Mouse (Mus musculus) midbrain, embryonic 14.5 days (tissue): ENCODE data around the gene Rnf157. TPM values are rescaled to one million over a fixed set of nuclear protein-coding genes. Genes with fewer than 3 reads are reported as not detected.

Source experiments
- ATAC-seq: fragments of 200-750 bp; cut with Nextera tagmentation; 2 replicates; pipeline ENCODE4 v1.8.0; 2017; ENCODE audit warnings: moderate number of reproducible peaks, moderate library complexity; ENCODE audit not compliant: low FRiP score, low TSS enrichment
- DNase-seq: peaks from one replicate; pipeline ENCODE4 v3.0.0-alpha.2; 2015
- H3K27ac ChIP-seq: fragments of 300-500 bp; sonication (generic); replicated peaks from 2 replicates; pipeline ENCODE4 v1.5.1; 2014; ENCODE audit warnings: mild to moderate bottlenecking, low read depth, low read length, moderate library complexity
- H3K27me3 ChIP-seq: fragments of 300-500 bp; sonication (generic); 2 replicates; pipeline ENCODE4 v1.6.1; 2014; ENCODE audit warnings: low read length, control low read depth, mixed read lengths; ENCODE audit not compliant: control insufficient read depth, insufficient read depth
- H3K36me3 ChIP-seq: fragments of 300-500 bp; sonication (generic); 2 replicates; pipeline ENCODE4 v1.6.1; 2014; ENCODE audit warnings: low read length, control low read depth; ENCODE audit not compliant: control insufficient read depth, insufficient read depth
- H3K4me1 ChIP-seq: fragments of 300-500 bp; sonication (generic); 2 replicates; pipeline ENCODE4 v1.6.1; 2014; ENCODE audit warnings: mild to moderate bottlenecking, antibody characterized with exemption, low read length, control low read depth; ENCODE audit not compliant: control insufficient read depth, insufficient read depth
- H3K4me2 ChIP-seq: fragments of 300-500 bp; sonication (generic); 2 replicates; pipeline ENCODE4 v1.6.1; 2014; ENCODE audit warnings: mild to moderate bottlenecking, low read length, moderate library complexity
- H3K4me3 ChIP-seq: fragments of 300-500 bp; sonication (generic); replicated peaks from 2 replicates; pipeline ENCODE4 v1.5.1; 2014; ENCODE audit warnings: low read depth, low read length
- H3K9ac ChIP-seq: fragments of 300-500 bp; sonication (generic); replicated peaks from 2 replicates; pipeline ENCODE4 v1.6.1; 2014; ENCODE audit warnings: mild to moderate bottlenecking, low read length, moderate library complexity
- H3K9me3 ChIP-seq: fragments of 300-500 bp; sonication (generic); 2 replicates; pipeline ENCODE4 v1.6.1; 2016; ENCODE audit warnings: low read length, control low read depth, mixed read lengths; ENCODE audit not compliant: control insufficient read depth
- WGBS: fragments of 180-500 bp; shearing (Covaris S2); extraction: QIAGEN DNeasy Blood & Tissue Kit; methylation state at CpG from one replicate; pipeline ENCODE4 v1.1.7; 2014; 5-methylcytosine and 5-hydroxymethylcytosine counted together
- polyA plus RNA-seq: library from polyadenylated mRNA; unstranded; fragments of >200 nt; fragmentation: Nextera tagmentation; extraction: Ambion mirVana; gene quantifications from 2 replicates; pipeline ENCODE4 v1.2.1, GENCODE M21; 2014

Rnf157 gene
- polyA plus RNA-seq, 1 experiment from 2014 or later: 50.2 TPM

GRCm38 (mm10) chr11:116435992-116436724 is 23.3 kb upstream of the Rnf157 start:
- H3K9ac ChIP-seq: 0 out of 2 replicates have a peak overlapping the region, but pooled peaks have one; percentile 18

GRCm38 (mm10) chr11:116434967-116435752 is 22.3 kb upstream of the Rnf157 start:
- peak overlapping the region; percentile 83 for H3K4me3 ChIP-seq
- H3K4me1 ChIP-seq: peaks cover 21% of the 10 kb centered on the region
- peak overlapping the region; percentile 87 for H3K27ac ChIP-seq
- H3K36me3 ChIP-seq: peaks cover 28% of the 10 kb centered on the region
- no peak for ATAC-seq
- DNase-seq: peak; percentile 40
- 53% methylated on average over 12 of the region's 12 CpGs for whole genome bisulfite sequencing
- peak overlapping the region; percentile 91 for H3K9ac ChIP-seq
- H3K9me3 ChIP-seq: no peaks in the 10 kb centered on the region
- no peaks in the 10 kb centered on the region for H3K27me3 ChIP-seq
- H3K4me2 ChIP-seq: peak overlapping the region; percentile 71

More at GRCm38 (mm10) chr11:116435992-116436724, 23.3 kb upstream of the Rnf157 start:
- ATAC-seq: no peak
- H3K4me1 ChIP-seq: peaks cover 21% of the 10 kb centered on the region
- 57% methylated on average over 5 of the region's 5 CpGs for WGBS
- no peaks in the 10 kb centered on the region for H3K9me3 ChIP-seq
- no peak for DNase-seq
- H3K4me3 ChIP-seq: peak overlapping the region; percentile 83
- peak overlapping the region; percentile 71 for H3K4me2 ChIP-seq
- H3K36me3 ChIP-seq: peaks cover 28% of the 10 kb centered on the region
- no peaks in the 10 kb centered on the region for H3K27me3 ChIP-seq
- H3K27ac ChIP-seq: no peak overlapping the region

GRCm38 (mm10) chr11:116434287-116434966 is 21.6 kb upstream of the Rnf157 start:
- Histone ChIP-seq H3K4me3 (peak overlapping the region; percentile 83), H3K27ac (peak overlapping the region; percentile 87), H3K27me3 (no peaks in the 10 kb centered on the region), H3K36me3 (peaks cover 25% of the 10 kb centered on the region), H3K9me3 (no peaks in the 10 kb centered on the region), H3K4me1 (peaks cover 21% of the 10 kb centered on the region), H3K9ac (peak overlapping the region; percentile 91), H3K4me2 (peak overlapping the region; percentile 71)
- ATAC-seq: peak; percentile 47
- WGBS: under 1% methylated on average over 53 of the region's 67 CpGs
- DNase-seq: peak; percentile 80

GRCm38 (mm10) chr11:116433356-116434286 is 20.8 kb upstream of the Rnf157 start, which contains the start of gene Ubald2:
Gene Ubald2 (plus strand): TSS chr11:116434094.
- Histone ChIP-seq H3K36me3 (peaks cover 18% of the 10 kb centered on the region), H3K4me1 (peaks cover 21% of the 10 kb centered on the region), H3K27me3 (no peaks in the 10 kb centered on the region), H3K4me2 (peak within 1 kb of the TSS; percentile 71), H3K27ac (peak within 1 kb of the TSS; percentile 87), H3K9ac (peak within 1 kb of the TSS; percentile 91), H3K9me3 (no peaks in the 10 kb centered on the region), H3K4me3 (peak within 1 kb of the TSS; percentile 83)
- 2% methylated on average over 66 of the region's 66 CpGs for WGBS
- peak; percentile 98 for ATAC-seq
- peak; percentile 99 for DNase-seq

- peaks cover 21% of the 10 kb centered on the region for H3K4me1 ChIP-seq
- no peaks in the 10 kb centered on the region for H3K27me3 ChIP-seq
- no peak for DNase-seq
- H3K9me3 ChIP-seq: no peaks in the 10 kb centered on the region
- H3K4me3 ChIP-seq: no peak overlapping the region
- 63% methylated on average over 8 of the region's 8 CpGs for WGBS
- no peak overlapping the region for H3K4me2 ChIP-seq
- peaks cover 18% of the 10 kb centered on the region for H3K36me3 ChIP-seq
- H3K27ac ChIP-seq: no peak overlapping the region
- no peak overlapping the region for H3K9ac ChIP-seq
- ATAC-seq: no peak
Observed at GRCm38 (mm10) chr11:116432593-116433355, 19.9 kb upstream of the Rnf157 start.

- no peak overlapping the region for H3K4me3 ChIP-seq
- no peak overlapping the region for H3K4me2 ChIP-seq
- 48% methylated on average over 6 of the region's 6 CpGs for WGBS
- no peak overlapping the region for H3K27ac ChIP-seq
- H3K9me3 ChIP-seq: no peaks in the 10 kb centered on the region
- no peak for DNase-seq
- no peak overlapping the region for H3K9ac ChIP-seq
- peaks cover 21% of the 10 kb centered on the region for H3K4me1 ChIP-seq
- no peak for ATAC-seq
- peaks cover 11% of the 10 kb centered on the region for H3K36me3 ChIP-seq
- H3K27me3 ChIP-seq: no peaks in the 10 kb centered on the region
Observed at GRCm38 (mm10) chr11:116432127-116432526, 19.3 kb upstream of the Rnf157 start.

GRCm38 (mm10) chr11:116431428-116432077 is 18.7 kb upstream of the Rnf157 start:
- no peak for DNase-seq
- H3K4me2 ChIP-seq: peak overlapping the region; percentile 5; the same call in 1 of the 2 replicates

More at GRCm38 (mm10) chr11:116431428-116432077, 18.7 kb upstream of the Rnf157 start:
- H3K9ac ChIP-seq: no peak overlapping the region
- peaks cover 8% of the 10 kb centered on the region for H3K36me3 ChIP-seq
- H3K27ac ChIP-seq: no peak overlapping the region
- H3K4me1 ChIP-seq: peaks cover 15% of the 10 kb centered on the region
- ATAC-seq: no peak
- H3K4me3 ChIP-seq: no peak overlapping the region
- no peaks in the 10 kb centered on the region for H3K27me3 ChIP-seq
- no peaks in the 10 kb centered on the region for H3K9me3 ChIP-seq
- WGBS: 50% methylated on average over 11 of the region's 11 CpGs
